Mouse (Mus musculus) liver, adult 10 weeks (tissue): ENCODE measurements around the gene Fam3a. TPM values are rescaled to one million over a fixed set of nuclear protein-coding genes. Genes with fewer than 3 reads are reported as not detected.

Source experiments
- polyA plus RNA-seq: library from polyadenylated mRNA; stranded (reverse); fragments of 350-450 nt; fragmentation: Illumina TruSeq; extraction: RNeasy Lipid Tissue Mini Kit (QIAGEN cat#74804); gene quantifications from one replicate; pipeline ENCODE4 v1.2.3, GENCODE M21; 2014; ENCODE audit warnings: low read depth, low replicate concordance

Gene Fam3a
- 4.7 TPM for polyA plus RNA-seq

GRCm38 (mm10) chrX:74392535-74393443 is at the start of gene Fam3a, which contains the start of gene Ikbkg:
Fam3a (minus strand) TSS chrX:74393272.
Ikbkg (plus strand) TSS chrX:74393290.

GRCm38 (mm10) chrX:74428826-74429276 is 35.8 kb upstream of the Fam3a start, which contains the start of gene G6pdx:
G6pdx (minus strand) TSS chrX:74429194.

GRCm38 (mm10) chrX:74372888-74373549 is 20.1 kb downstream of the Fam3a start, which contains the start of the genes Ubl4a and Slc10a3:
Ubl4a (minus strand) TSS chrX:74373218.
Slc10a3 (minus strand) TSS chrX:74373349.

GRCm38 (mm10) chrX:74353467-74353770 is 39.7 kb downstream of the Fam3a start, which contains the start of gene Lage3:
Lage3 (minus strand) TSS chrX:74353618.

Other genes with a start within 250 kb of the Fam3a start
- not detected for gene Tex28, start 225.4 kb downstream of the Fam3a start, polyA plus RNA-seq
- gene Tktl1, start 216.0 kb downstream of the Fam3a start, polyA plus RNA-seq = not detected
- gene Flna, start 143.5 kb downstream of the Fam3a start, polyA plus RNA-seq = 7.1 TPM
- gene Emd, start 138.6 kb downstream of the Fam3a start, polyA plus RNA-seq = 18.4 TPM
- gene Rpl10, start 122.5 kb downstream of the Fam3a start, polyA plus RNA-seq = 843 TPM
- gene Taz, start 111.4 kb downstream of the Fam3a start, polyA plus RNA-seq = 25.2 TPM
- 7.3 TPM for gene Dnase1l1, start 110.9 kb downstream of the Fam3a start, polyA plus RNA-seq
- 73.7 TPM for gene Atp6ap1, start 96.2 kb downstream of the Fam3a start, polyA plus RNA-seq
- gene Gdi1, start 88.3 kb downstream of the Fam3a start, polyA plus RNA-seq = 65.8 TPM
- 11.2 TPM for gene Fam50a, start 80.2 kb downstream of the Fam3a start, polyA plus RNA-seq
- gene Plxna3, start 64.2 kb downstream of the Fam3a start, polyA plus RNA-seq = 0.13 TPM
- gene Lage3, start 39.7 kb downstream of the Fam3a start, polyA plus RNA-seq = 10.4 TPM
- gene Ubl4a, start 20.1 kb downstream of the Fam3a start, polyA plus RNA-seq = 19.5 TPM
- gene Slc10a3, start 19.9 kb downstream of the Fam3a start, polyA plus RNA-seq = 2.3 TPM
- 44.8 TPM for gene Ikbkg, start within 50 bp of the Fam3a start, polyA plus RNA-seq
- 1.2 TPM for gene G6pdx, start 35.9 kb upstream of the Fam3a start, polyA plus RNA-seq
- gene Gm6880, start 88.1 kb upstream of the Fam3a start, polyA plus RNA-seq = not detected
- gene Olfr1326-ps1, start 181.6 kb upstream of the Fam3a start, polyA plus RNA-seq = not detected
- not detected for gene Olfr1325, start 199.4 kb upstream of the Fam3a start, polyA plus RNA-seq